ENCODE assay signal across 15 mouse cellular contexts in genomic region chr15:31989093-31989492, GRCm38 (mm10).
DNase-seq lines count a peak whose midpoint lies in the region; ATAC-seq and TF ChIP-seq lines count a peak whose summit lies in the region.
"Had no signal": no experiment of that assay in that cellular context is flagged by ENCODE, and none has a peak within 500 bp of the region (broad histone marks: within the 10 kb centered on the region; RNA-seq: fewer than 3 reads in every experiment).

No protein-coding gene starts in this region.

- intact Hi-C loops in left cerebral cortex, adult 2 months (cut with DNase I), result loop anchor here (2.0 kb wide), 1 partner anchor 190 kb away; no protein-coding TSS in a partner anchor
- intact Hi-C loops in left cerebral cortex, postnatal 4 days (cut with DNase I), result no loop called here

- no peak for TF ChIP-seq CTCF in left cerebral cortex, adult 2 months (IDR thresholded peaks at IDR 0.05)

- ATAC-seq in frontal cortex, adult (ENCODE audit: low TSS enrichment), result peak; percentile 95
- ATAC-seq: intestine, embryonic 15.5 days had no signal

- peak overlapping the region; percentile 64 for H3K27ac ChIP-seq in left cerebral cortex, adult 2 months
- H3K27ac ChIP-seq: embryonic facial prominence, embryonic 13.5 days; heart, embryonic 15.5 days; intestine, embryonic 15.5 days; limb, embryonic 12.5 days; liver, embryonic 15.5 days had no signal

- DNase-seq in frontal cortex, postnatal 25 days (ENCODE audit: low spot score in 2 of 2), result no peak
- peak in 1 of 2 experiments; percentile 24 for DNase-seq in left cerebral cortex, adult 2 months (ENCODE audit: extremely low spot score in 1 of 2, low spot score in 2 of 2)
- no peak for DNase-seq in left cerebral cortex, postnatal 4 days
- peak; percentile 77 for DNase-seq in brain, adult 2 months (ENCODE audit: low read depth, low spot score)
- peak; percentile 58 for DNase-seq in cerebellum, adult 9-11 months
- no peak for DNase-seq in embryo, embryonic 11 days
- DNase-seq: lung, postnatal 10 days; thymus, adult 18-20 months had no signal

- H3K4me3 ChIP-seq in left cerebral cortex, adult 2 months, result no peak overlapping the region
- H3K4me3 ChIP-seq: embryonic facial prominence, embryonic 13.5 days; heart, embryonic 15.5 days; intestine, embryonic 15.5 days; limb, embryonic 12.5 days; liver, embryonic 15.5 days; megakaryocyte, embryonic 14.5 days had no signal

Comparison
In these comparisons a context has a peak if more than half of its experiments do, and no peak if none do; other contexts are left out.
1. DNase-seq: peak in brain, adult 2 months (single experiment) and cerebellum, adult 9-11 months (single experiment); none in frontal cortex, postnatal 25 days (0 of 2), left cerebral cortex, postnatal 4 days (single experiment) and embryo, embryonic 11 days (single experiment).